Mouse (Mus musculus): Measurements from ENCODE around the gene Pnkd. TPM values are rescaled to one million over a fixed set of nuclear protein-coding genes. Genes with fewer than 3 reads are reported as not detected.

The Pnkd gene
- polyA plus RNA-seq, 1 experiment = 68.0 TPM

DNA sequence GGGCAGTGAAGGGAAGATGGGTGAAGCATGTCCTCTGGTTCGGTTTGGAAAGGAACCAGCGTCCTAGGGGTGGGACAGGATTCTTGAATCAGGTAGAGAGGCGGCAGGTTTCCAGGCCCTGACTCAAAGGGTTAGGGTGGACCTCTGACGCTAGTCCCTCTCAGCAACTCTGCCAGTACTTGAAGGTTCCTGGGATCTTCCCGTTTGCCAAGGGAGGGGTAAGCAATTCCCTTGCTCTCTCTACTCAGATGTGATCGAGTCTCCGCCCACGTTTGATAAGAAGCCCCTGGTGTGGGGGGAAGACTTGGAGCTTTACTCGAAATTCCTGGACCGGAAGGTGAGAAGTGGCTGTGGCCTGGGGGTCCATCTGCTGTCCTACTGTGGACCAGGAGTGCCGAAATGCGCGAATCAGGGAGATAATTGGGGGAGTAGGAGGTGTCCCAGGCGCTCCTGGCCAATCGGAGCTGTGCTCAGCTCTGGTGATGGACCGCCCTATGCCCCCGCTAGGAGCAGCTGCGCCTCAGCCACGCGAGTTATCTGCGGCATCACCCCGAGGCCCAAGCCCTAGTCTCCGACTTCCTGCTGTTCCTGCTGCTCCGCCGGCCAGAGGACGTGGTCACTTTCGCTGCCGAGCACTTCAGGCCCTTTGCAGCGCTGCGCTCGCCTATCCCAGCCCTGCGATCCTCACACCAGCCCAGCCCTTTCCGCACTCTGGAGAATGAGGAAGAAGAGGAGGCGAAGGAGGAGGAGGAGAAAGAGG lies 83.3 kb downstream of the Pnkd start:
- H3K27me3 ChIP-seq (ENCODE audit: control insufficient read depth, insufficient read depth, insufficient read length) = no peaks in the 10 kb centered on the region
- no peaks in the 10 kb centered on the region for H3K36me3 ChIP-seq (ENCODE audit: control insufficient read depth, insufficient read depth)
- H3K79me3 ChIP-seq (ENCODE audit: low read depth) = no peaks in the 10 kb centered on the region
- H3K4me3 ChIP-seq (ENCODE audit: insufficient read depth, poor library complexity, severe bottlenecking) = no peak overlapping the region
- no peaks in the 10 kb centered on the region for H3K79me2 ChIP-seq (ENCODE audit: control insufficient read depth, insufficient read depth)
- TF ChIP-seq CTCF (IDR thresholded peaks at IDR 0.05; ENCODE audit: control insufficient read depth, insufficient read depth, insufficient read length) (no peak), USF1 (IDR thresholded peaks at IDR 0.05; ENCODE audit: low read depth) (no peak), FOSL1 (IDR thresholded peaks at IDR 0.05; ENCODE audit: insufficient read depth, low read length, poor library complexity, severe bottlenecking) (no peak), MYOD1 (IDR thresholded peaks at IDR 0.05; ENCODE audit: control insufficient read depth, insufficient read length, low read depth) (no peak), CEBPB (IDR thresholded peaks at IDR 0.05; ENCODE audit: low read depth) (no peak), MYOG (IDR thresholded peaks at IDR 0.05; ENCODE audit: control insufficient read depth, extremely low read depth, insufficient read length) (no peak), MAX (IDR thresholded peaks at IDR 0.05) (no peak)
- H3ac ChIP-seq (ENCODE audit: control insufficient read depth, insufficient read length, low read depth) = no peak overlapping the region

DNA sequence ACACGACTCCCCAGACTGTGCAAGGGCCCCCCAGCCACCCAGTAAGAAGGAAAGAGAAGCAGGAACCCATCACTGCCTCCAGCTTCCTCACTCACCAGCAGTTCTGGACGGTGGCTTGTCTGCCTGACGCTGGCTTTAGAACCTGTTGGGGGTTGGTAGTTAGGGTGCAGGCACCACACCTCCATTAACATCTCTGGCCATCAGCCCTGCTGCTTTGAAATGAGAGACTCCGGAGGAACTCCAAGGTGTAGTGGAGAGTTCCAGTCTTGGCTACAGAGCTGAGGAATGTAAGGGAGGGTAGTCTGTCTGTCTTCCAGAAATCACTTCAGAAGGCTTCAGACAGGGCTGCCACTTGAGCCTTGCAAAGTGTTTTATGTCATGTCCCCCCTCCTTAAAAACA lies 85.3 kb downstream of the Pnkd start:
- Histone ChIP-seq H3K4me3 (ENCODE audit: insufficient read depth, poor library complexity, severe bottlenecking) (no peak overlapping the region), H3K27me3 (ENCODE audit: control insufficient read depth, insufficient read depth, insufficient read length) (no peaks in the 10 kb centered on the region), H3K79me3 (ENCODE audit: low read depth) (no peaks in the 10 kb centered on the region), H3K36me3 (ENCODE audit: control insufficient read depth, insufficient read depth) (no peaks in the 10 kb centered on the region), H3ac (ENCODE audit: control insufficient read depth, insufficient read length, low read depth) (no peak overlapping the region), H3K79me2 (ENCODE audit: control insufficient read depth, insufficient read depth) (no peaks in the 10 kb centered on the region)
- TF ChIP-seq USF1 (IDR thresholded peaks at IDR 0.05; ENCODE audit: low read depth) (no peak), MYOD1 (IDR thresholded peaks at IDR 0.05; ENCODE audit: control insufficient read depth, insufficient read length, low read depth) (no peak), MAX (IDR thresholded peaks at IDR 0.05) (no peak), MYOG (IDR thresholded peaks at IDR 0.05; ENCODE audit: control insufficient read depth, extremely low read depth, insufficient read length) (no peak), FOSL1 (IDR thresholded peaks at IDR 0.05; ENCODE audit: insufficient read depth, low read length, poor library complexity, severe bottlenecking) (no peak), CTCF (IDR thresholded peaks at IDR 0.05; ENCODE audit: control insufficient read depth, insufficient read depth, insufficient read length) (no peak), CEBPB (IDR thresholded peaks at IDR 0.05; ENCODE audit: low read depth) (no peak)

DNA sequence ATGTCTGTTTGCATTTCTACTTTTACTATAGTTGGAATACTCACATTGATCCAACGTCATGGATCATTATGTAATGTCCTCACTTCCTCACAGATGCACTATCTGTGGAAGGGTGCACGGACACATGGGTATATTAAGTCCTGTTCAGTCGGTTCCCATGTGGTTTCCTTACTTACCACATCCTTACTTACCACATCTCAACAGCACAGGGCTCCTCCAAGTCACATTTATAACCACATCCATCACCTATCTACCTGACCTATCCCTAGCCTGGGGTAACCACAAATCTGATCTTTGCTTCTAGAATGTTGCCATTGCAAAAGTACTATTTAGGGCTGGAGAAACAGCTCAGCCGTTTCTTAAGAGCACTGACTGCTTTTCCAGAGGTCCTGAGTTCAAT lies 88.6 kb downstream of the Pnkd start:
- no peaks in the 10 kb centered on the region for H3K36me3 ChIP-seq (ENCODE audit: control insufficient read depth, insufficient read depth)
- no peak overlapping the region for H3K4me3 ChIP-seq (ENCODE audit: insufficient read depth, poor library complexity, severe bottlenecking)
- no peak overlapping the region for H3ac ChIP-seq (ENCODE audit: control insufficient read depth, insufficient read length, low read depth)
- H3K27me3 ChIP-seq (ENCODE audit: control insufficient read depth, insufficient read depth, insufficient read length) = no peaks in the 10 kb centered on the region
- TF ChIP-seq MAX (IDR thresholded peaks at IDR 0.05) (no peak), FOSL1 (IDR thresholded peaks at IDR 0.05; ENCODE audit: insufficient read depth, low read length, poor library complexity, severe bottlenecking) (no peak), CTCF (IDR thresholded peaks at IDR 0.05; ENCODE audit: control insufficient read depth, insufficient read depth, insufficient read length) (no peak), MYOG (IDR thresholded peaks at IDR 0.05; ENCODE audit: control insufficient read depth, extremely low read depth, insufficient read length) (no peak), CEBPB (IDR thresholded peaks at IDR 0.05; ENCODE audit: low read depth) (no peak), MYOD1 (IDR thresholded peaks at IDR 0.05; ENCODE audit: control insufficient read depth, insufficient read length, low read depth) (no peak), USF1 (IDR thresholded peaks at IDR 0.05; ENCODE audit: low read depth) (no peak)
- H3K79me2 ChIP-seq (ENCODE audit: control insufficient read depth, insufficient read depth) = no peaks in the 10 kb centered on the region
- H3K79me3 ChIP-seq (ENCODE audit: low read depth) = no peaks in the 10 kb centered on the region

DNA sequence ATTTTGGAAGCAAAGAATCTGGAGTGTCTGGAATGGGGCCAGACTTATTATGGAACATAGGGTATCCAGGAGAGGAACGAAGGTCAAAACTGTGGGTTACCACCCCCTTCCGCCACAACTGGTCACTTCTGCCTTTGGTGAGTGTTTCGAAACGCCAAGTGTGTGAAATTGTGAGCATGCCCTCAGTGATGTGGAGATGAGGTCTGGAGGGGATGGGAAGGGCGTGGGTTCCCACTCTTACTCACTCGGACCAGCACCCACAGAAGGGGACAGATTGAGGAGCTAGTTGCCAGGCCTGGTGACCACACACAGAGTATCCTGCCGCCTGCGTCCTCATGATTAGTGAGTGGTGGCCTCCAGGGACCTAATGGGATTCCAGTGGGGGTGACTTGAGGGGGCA lies 90.2 kb downstream of the Pnkd start, which contains the start of gene Slc11a1:
Gene Slc11a1, plus strand, starts transcription at position 216 of the 400 bp plus-strand sequence.
- no peak within 1 kb of the TSS for H3K4me3 ChIP-seq (ENCODE audit: insufficient read depth, poor library complexity, severe bottlenecking)
- no peaks in the 10 kb centered on the region for H3K36me3 ChIP-seq (ENCODE audit: control insufficient read depth, insufficient read depth)
- no peak within 1 kb of the TSS for H3ac ChIP-seq (ENCODE audit: control insufficient read depth, insufficient read length, low read depth)
- no peaks in the 10 kb centered on the region for H3K27me3 ChIP-seq (ENCODE audit: control insufficient read depth, insufficient read depth, insufficient read length)
- no peaks in the 10 kb centered on the region for H3K79me2 ChIP-seq (ENCODE audit: control insufficient read depth, insufficient read depth)
- H3K79me3 ChIP-seq (ENCODE audit: low read depth) = no peaks in the 10 kb centered on the region
- TF ChIP-seq MYOD1 (IDR thresholded peaks at IDR 0.05; ENCODE audit: control insufficient read depth, insufficient read length, low read depth) = no peak

DNA sequence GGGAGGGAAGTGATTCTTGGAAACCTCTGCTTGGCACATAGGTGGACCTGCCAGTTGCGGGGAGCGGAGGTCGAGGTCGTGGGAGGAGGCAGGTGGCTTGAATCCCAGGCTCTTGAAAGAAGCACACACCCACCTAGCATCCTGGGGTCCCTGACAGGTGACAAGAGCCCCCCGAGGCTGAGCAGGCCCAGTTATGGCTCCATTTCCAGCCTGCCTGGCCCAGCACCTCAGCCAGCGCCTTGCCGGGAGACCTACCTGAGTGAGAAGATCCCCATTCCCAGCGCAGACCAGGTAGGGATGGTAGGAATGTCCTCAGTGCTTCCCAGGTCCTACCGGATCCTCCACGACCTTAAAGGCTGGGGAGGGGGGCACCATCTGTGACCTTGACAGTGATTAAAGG lies 90.8 kb downstream of the Pnkd start:
- Histone ChIP-seq H3ac (ENCODE audit: control insufficient read depth, insufficient read length, low read depth) (no peak overlapping the region), H3K79me3 (ENCODE audit: low read depth) (no peaks in the 10 kb centered on the region), H3K27me3 (ENCODE audit: control insufficient read depth, insufficient read depth, insufficient read length) (no peaks in the 10 kb centered on the region), H3K36me3 (ENCODE audit: control insufficient read depth, insufficient read depth) (no peaks in the 10 kb centered on the region), H3K79me2 (ENCODE audit: control insufficient read depth, insufficient read depth) (no peaks in the 10 kb centered on the region), H3K4me3 (ENCODE audit: insufficient read depth, poor library complexity, severe bottlenecking) (no peak overlapping the region)
- TF ChIP-seq MYOG (IDR thresholded peaks at IDR 0.05; ENCODE audit: control insufficient read depth, extremely low read depth, insufficient read length) (no peak), MYOD1 (IDR thresholded peaks at IDR 0.05; ENCODE audit: control insufficient read depth, insufficient read length, low read depth) (no peak), FOSL1 (IDR thresholded peaks at IDR 0.05; ENCODE audit: insufficient read depth, low read length, poor library complexity, severe bottlenecking) (no peak), USF1 (IDR thresholded peaks at IDR 0.05; ENCODE audit: low read depth) (no peak)

DNA sequence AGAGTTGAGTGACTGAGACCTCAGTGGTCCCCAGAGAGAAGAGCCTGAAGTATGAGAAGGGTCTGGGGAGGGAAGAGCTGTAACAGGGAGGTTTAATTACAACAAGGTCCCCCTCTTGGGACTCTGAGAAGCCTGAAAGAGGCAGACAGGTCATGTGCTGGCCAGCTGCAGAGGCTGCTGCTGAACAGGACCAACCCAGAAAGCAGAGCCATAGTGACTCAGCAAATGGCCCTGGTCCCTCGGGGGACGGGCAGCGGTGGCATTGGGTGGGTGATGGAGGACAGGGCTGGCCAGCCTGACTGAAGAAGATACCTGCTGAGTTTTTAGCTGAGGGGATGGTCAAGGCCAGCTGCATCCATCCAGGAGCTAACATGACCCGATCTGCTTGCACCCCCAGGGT lies 91.7 kb downstream of the Pnkd start:
- TF ChIP-seq MYOD1 (IDR thresholded peaks at IDR 0.05; ENCODE audit: control insufficient read depth, insufficient read length, low read depth) = peak; percentile 34
- TF ChIP-seq USF1 (IDR thresholded peaks at IDR 0.05; ENCODE audit: low read depth) = peak; percentile 71
- no peak for TF ChIP-seq CTCF (IDR thresholded peaks at IDR 0.05; ENCODE audit: control insufficient read depth, insufficient read depth, insufficient read length)
- H3K79me3 ChIP-seq (ENCODE audit: low read depth) = no peaks in the 10 kb centered on the region
- no peak overlapping the region for H3K4me3 ChIP-seq (ENCODE audit: insufficient read depth, poor library complexity, severe bottlenecking)
- H3K79me2 ChIP-seq (ENCODE audit: control insufficient read depth, insufficient read depth) = no peaks in the 10 kb centered on the region
- H3K36me3 ChIP-seq (ENCODE audit: control insufficient read depth, insufficient read depth) = no peaks in the 10 kb centered on the region
- H3K27me3 ChIP-seq (ENCODE audit: control insufficient read depth, insufficient read depth, insufficient read length) = no peaks in the 10 kb centered on the region
- peak overlapping the region; percentile 24 for H3ac ChIP-seq (ENCODE audit: control insufficient read depth, insufficient read length, low read depth)

Data from C2C12 (cell line).